Mouse (Mus musculus) leukemia stem cell, adult 10-12 weeks (primary cell): Measurements from ENCODE around the gene Pdxdc1. TPM values are rescaled to one million over a fixed set of nuclear protein-coding genes. Genes with fewer than 3 reads are reported as not detected.

ENCODE experiments used
- polyA plus RNA-seq: library from polyadenylated mRNA; stranded (reverse); fragments of >175 nt; gene quantifications from 2 replicates; pipeline ENCODE4 v1.2.3, GENCODE M21; 2012; ENCODE audit warnings: low replicate concordance

Gene Pdxdc1
- 9.2 and 16.2 TPM in 2 replicates for polyA plus RNA-seq

GRCm38 (mm10) chr16:13902888-13903483 is at the start of gene Pdxdc1, which contains the start of gene Mpv17l:
Pdxdc1 (minus strand) TSS chr16:13903131.
Mpv17l (plus strand) TSS chr16:13903161.

GRCm38 (mm10) chr16:13818560-13819393 is 84.2 kb downstream of the Pdxdc1 start, which contains the start of gene Ntan1:
Ntan1 (plus strand) TSS chr16:13818845.

Other genes with a start within 250 kb of the Pdxdc1 start
- gene Parn, start 235.0 kb downstream of the Pdxdc1 start, polyA plus RNA-seq, result 18.0 and 39.6 TPM in 2 replicates
- 2.1 and 5.6 TPM in 2 replicates for gene Bfar, start 231.3 kb downstream of the Pdxdc1 start, polyA plus RNA-seq
- 0.38 TPM in 1 of 2 replicates, not detected in the other for gene 3110001I22Rik, start 231.2 kb downstream of the Pdxdc1 start, polyA plus RNA-seq
- not detected in 2 replicates for gene Pla2g10, start 172.1 kb downstream of the Pdxdc1 start, polyA plus RNA-seq
- 6.6 and 39.2 TPM in 2 replicates for gene Rrn3, start 122.4 kb downstream of the Pdxdc1 start, polyA plus RNA-seq
- gene Ntan1, start 84.3 kb downstream of the Pdxdc1 start, polyA plus RNA-seq, result 7.9 and 12.3 TPM in 2 replicates
- gene Mpv17l, start within 50 bp of the Pdxdc1 start, polyA plus RNA-seq, result not detected in 2 replicates
- not detected in 2 replicates for gene 2900011O08Rik, start 83.5 kb upstream of the Pdxdc1 start, polyA plus RNA-seq
- not detected in 2 replicates for gene Ifitm7, start 83.8 kb upstream of the Pdxdc1 start, polyA plus RNA-seq